In genomic region chr11:72457995-72458496, GRCm38 (mm10) we compare ENCODE assay signal across 9 mouse cellular contexts. TPM values are rescaled to one million over a fixed set of nuclear protein-coding genes. Genes with fewer than 3 reads are reported as not detected.
DNase-seq lines count a peak whose midpoint lies in the region; ATAC-seq and TF ChIP-seq lines count a peak whose summit lies in the region.
"Had no signal": no experiment of that assay in that cellular context is flagged by ENCODE, and none has a peak within 500 bp of the region (broad histone marks: within the 10 kb centered on the region; RNA-seq: fewer than 3 reads in every experiment).

No protein-coding gene starts in this region.

- no peaks in the 10 kb centered on the region for H3K27me3 ChIP-seq in lung, postnatal 0 days (replicated peaks; ENCODE audit: insufficient read depth, low read length)

- peak; percentile 95 for TF ChIP-seq EP300 in lung, postnatal 0 days (IDR thresholded peaks at IDR 0.05)

- H3K4me2 ChIP-seq in lung, postnatal 0 days (replicated peaks; ENCODE audit: low read depth, low read length) = 0 out of 2 replicates have a peak overlapping the region, but pooled peaks have one; percentile 27

- no peak overlapping the region for H3K4me3 ChIP-seq in lung, postnatal 0 days (ENCODE audit: low read depth, low read length)

- DNase-seq in heart, adult 18-20 months = peak; percentile 57 to 80
- peak; percentile 75 for DNase-seq in kidney, adult 9 months
- peak; percentile 74 for DNase-seq in lung, postnatal 0 days (ENCODE audit: low spot score)
- DNase-seq in layer of hippocampus, postnatal 10 days (ENCODE audit: low spot score in 2 of 2) = no peak
- DNase-seq in cerebellum, adult 9-10 months = no peak
- no peak for DNase-seq in frontal cortex, postnatal 10 days (ENCODE audit: low spot score in 2 of 2)
- DNase-seq: left cerebral cortex, postnatal 4 days; right cerebral cortex, postnatal 14 days had no signal

- H3K9me3 ChIP-seq in lung, postnatal 0 days (ENCODE audit: low read length) = no peaks in the 10 kb centered on the region

- peaks cover 5% of the 10 kb centered on the region; the same call in 1 of the 2 replicates for H3K36me3 ChIP-seq in lung, postnatal 0 days (ENCODE audit: insufficient read depth, low read length)

- peak overlapping the region; percentile 72 for H3K27ac ChIP-seq in lung, postnatal 0 days (ENCODE audit: low read length)

- no peak overlapping the region for H3K9ac ChIP-seq in lung, postnatal 0 days (replicated peaks; ENCODE audit: low read depth)

- TF ChIP-seq CTCF in lung, postnatal 0 days (IDR thresholded peaks at IDR 0.05) = no peak

- peak; percentile 57 for ATAC-seq in common myeloid progenitor, adult 5-6 weeks (replicated peaks; ENCODE audit: low read depth, poor library complexity, severe bottlenecking)
- ATAC-seq in lung, postnatal 0 days = peak; percentile 93

- 0 out of 2 replicates have a peak, but pooled peaks cover 7% of the 10 kb centered on the region for H3K4me1 ChIP-seq in lung, postnatal 0 days (ENCODE audit: insufficient read depth, low read depth, low read length)

- whole genome bisulfite sequencing in lung, postnatal 0 days = 32% methylated on average over 12 of the region's 12 CpGs

RNA-seq across cellular contexts. Expression of gene Mybbp1a, which starts 16.9 kb away (rescaled TPM):
- 138 and 260 TPM in 2 replicates for total RNA-seq in common myeloid progenitor, adult 5-6 weeks (2017)
- total RNA-seq in heart, adult 18-20 months (2021) = 10 to 100 TPM; 43.1 to 47.5 TPM
- 41.5 and 44.3 TPM in 2 replicates for polyA plus RNA-seq in lung, postnatal 0 days (2015; fragmentation: Nextera tagmentation; extraction: Ambion mirVana)
- total RNA-seq in layer of hippocampus, postnatal 10 days (2021) = 10 to 100 TPM; 50.2 to 55.0 TPM

RNA-seq across cellular contexts. Expression of gene Ggt6, which starts 22.7 kb away (rescaled TPM):
- not detected in 2 replicates for total RNA-seq in common myeloid progenitor, adult 5-6 weeks (2017)
- total RNA-seq in heart, adult 18-20 months (2021) = not detected
- polyA plus RNA-seq in lung, postnatal 0 days (2015; fragmentation: Nextera tagmentation; extraction: Ambion mirVana) = 0.94 and 1.0 TPM in 2 replicates
- not detected for total RNA-seq in layer of hippocampus, postnatal 10 days (2021)
- total RNA-seq: left cerebral cortex, postnatal 4 days had no signal

RNA-seq across cellular contexts. Expression of gene Spns2, which starts 31.7 kb away (rescaled TPM):
- total RNA-seq in common myeloid progenitor, adult 5-6 weeks (2017) = 38.1 and 49.9 TPM in 2 replicates
- total RNA-seq in heart, adult 18-20 months (2021) = 1 to 10 TPM; 6.3 to 9.0 TPM
- polyA plus RNA-seq in lung, postnatal 0 days (2015; fragmentation: Nextera tagmentation; extraction: Ambion mirVana) = 11.1 and 12.2 TPM in 2 replicates
- 10 to 100 TPM; 58.4 to 59.6 TPM for total RNA-seq in layer of hippocampus, postnatal 10 days (2021)

RNA-seq across cellular contexts. Expression of gene Smtnl2, which starts 46.5 kb away (rescaled TPM):
- total RNA-seq in common myeloid progenitor, adult 5-6 weeks (2017) = 0.23 TPM in 1 of 2 replicates, not detected in the other
- 10 to 100 TPM in 1 of 2 experiments, 1 to 10 TPM in 1; 9.4 to 11.3 TPM for total RNA-seq in heart, adult 18-20 months (2021)
- 108 TPM in 2 replicates for polyA plus RNA-seq in lung, postnatal 0 days (2015; fragmentation: Nextera tagmentation; extraction: Ambion mirVana)
- total RNA-seq in layer of hippocampus, postnatal 10 days (2021) = 1 to 10 TPM; 4.5 to 5.0 TPM

Comparison
In these comparisons a context has a peak if more than half of its experiments do, and no peak if none do; other contexts are left out.
1. DNase-seq: peak in heart, adult 18-20 months (2 of 2), kidney, adult 9 months (single experiment) and lung, postnatal 0 days (single experiment); none in layer of hippocampus, postnatal 10 days (0 of 2), cerebellum, adult 9-10 months (single experiment) and frontal cortex, postnatal 10 days (0 of 2).